Mouse (Mus musculus): ENCODE results near the gene Cep170. TPM values are rescaled to one million over a fixed set of nuclear protein-coding genes. Genes with fewer than 3 reads are reported as not detected.

Cep170 gene
- total RNA-seq, 4 experiments from 2014 or later, result 27.4 to 44.4 (median 37.9) TPM

DNA sequence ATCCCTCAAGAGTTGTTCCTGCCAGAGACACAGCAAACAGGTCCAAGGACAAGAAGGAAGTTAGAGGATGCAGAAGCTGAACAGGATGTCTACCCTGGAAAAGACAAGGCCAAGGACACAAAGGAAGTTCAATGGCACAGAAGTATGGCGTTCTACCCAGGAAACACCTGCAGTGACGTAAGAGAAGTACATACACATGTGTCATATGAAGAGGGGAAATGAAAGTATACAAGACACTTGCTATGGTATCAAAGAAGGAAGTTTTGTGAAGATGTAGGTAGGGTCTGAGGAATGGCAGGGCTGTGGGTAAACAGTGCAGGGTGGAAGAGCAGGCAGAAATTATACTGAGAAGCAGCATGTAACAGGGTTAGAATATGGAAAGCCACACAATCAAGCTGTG lies 81.0 kb downstream of the Cep170 start:
- DNase-seq, result no peak

DNA sequence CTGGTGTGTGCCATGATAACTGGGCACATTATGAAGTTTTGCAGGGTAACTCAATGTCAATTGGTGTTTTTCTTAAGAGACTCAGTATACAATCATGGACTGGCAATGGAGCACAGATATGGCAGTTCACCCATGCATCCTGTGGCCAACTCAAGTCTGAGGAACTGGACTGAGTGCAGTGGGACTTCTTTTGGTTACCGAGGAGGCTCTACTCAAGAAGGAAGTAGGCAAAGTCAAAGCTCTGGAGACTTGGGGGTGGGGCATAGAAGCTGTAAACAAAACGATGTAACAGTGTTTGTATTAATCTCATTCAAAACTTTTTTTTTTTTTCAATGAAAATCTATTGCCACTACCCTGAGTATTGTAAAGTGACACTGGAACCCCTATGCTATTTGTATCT lies 83.3 kb downstream of the Cep170 start:
- DNase-seq, result no peak

DNA sequence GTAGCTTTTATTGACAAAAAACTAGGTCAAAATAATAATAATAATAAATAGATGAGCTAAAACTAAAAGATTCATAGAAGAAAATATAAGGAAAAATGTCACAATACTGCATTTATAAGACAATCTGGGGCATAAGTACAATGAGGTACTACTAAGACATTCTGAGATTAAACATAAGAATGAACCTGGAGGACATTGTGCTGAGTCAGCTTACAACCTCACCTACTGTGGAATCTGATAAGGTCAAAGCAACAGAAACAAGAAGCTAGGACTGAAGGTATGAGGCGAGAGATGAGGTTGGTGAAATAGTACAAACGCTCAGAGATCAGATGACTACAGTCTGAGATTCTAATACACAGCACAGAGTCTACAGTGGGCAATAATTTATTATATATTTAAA lies 86.5 kb downstream of the Cep170 start:
- DNase-seq, result no peak

DNA sequence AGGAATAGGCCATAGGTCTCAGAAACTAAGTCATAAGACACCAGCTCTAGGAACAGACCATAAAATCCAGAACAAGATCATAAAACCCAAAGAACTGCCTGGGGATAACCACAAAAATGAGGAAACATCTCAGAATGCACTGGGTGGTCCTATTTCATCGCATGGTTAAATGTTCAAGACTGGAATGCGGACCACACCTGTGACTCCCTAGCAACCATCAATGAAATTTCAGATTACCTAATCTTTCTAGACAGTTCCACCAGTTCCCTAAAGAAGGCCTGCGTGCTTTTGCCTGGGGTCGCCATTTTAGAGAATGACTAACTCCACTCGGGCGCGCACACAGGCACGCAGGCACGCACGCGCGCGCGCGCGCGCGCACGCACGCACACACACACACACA lies 89.1 kb downstream of the Cep170 start:
- DNase-seq, result no peak

DNA sequence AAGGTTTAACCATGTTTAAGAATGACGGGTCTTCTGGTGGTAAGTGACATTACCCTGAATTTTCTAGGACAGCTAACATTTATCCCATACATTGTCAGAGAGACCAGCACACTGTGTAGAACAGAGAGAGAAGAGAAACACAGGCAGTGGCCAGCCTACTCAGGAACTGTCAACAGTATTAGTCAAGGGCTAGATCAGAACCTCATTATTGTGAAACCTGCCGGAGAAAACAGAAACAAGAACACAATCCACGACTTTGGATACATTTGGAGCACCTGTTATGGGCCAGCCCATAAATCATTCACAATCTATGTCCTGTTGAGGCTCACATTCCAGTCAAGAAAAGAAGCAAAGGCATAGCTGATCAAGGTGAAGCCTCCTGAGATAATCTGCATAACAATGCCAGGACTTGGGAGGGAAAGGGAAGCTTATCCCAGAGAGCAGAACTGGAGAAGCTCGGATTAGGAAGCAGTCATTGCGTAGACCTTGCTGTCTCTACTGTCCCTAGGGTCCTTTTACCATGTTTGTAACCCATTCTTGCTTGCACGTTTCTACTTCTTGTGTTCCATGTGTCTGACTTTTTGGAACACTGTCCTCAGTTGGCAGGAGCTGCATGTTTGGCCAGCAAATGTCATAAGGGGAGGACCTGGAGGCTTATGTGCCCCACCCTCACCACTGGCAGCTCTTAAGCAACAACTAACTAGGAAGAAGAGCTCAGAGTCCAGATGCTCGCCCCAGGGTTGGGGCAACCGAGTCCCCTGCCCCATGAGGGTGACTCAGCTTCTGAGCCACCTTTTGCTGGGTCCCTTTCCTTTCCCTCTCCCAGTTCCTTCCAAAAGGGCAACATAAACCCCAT lies 89.8 kb downstream of the Cep170 start:
- peak; percentile 5 for DNase-seq

DNA sequence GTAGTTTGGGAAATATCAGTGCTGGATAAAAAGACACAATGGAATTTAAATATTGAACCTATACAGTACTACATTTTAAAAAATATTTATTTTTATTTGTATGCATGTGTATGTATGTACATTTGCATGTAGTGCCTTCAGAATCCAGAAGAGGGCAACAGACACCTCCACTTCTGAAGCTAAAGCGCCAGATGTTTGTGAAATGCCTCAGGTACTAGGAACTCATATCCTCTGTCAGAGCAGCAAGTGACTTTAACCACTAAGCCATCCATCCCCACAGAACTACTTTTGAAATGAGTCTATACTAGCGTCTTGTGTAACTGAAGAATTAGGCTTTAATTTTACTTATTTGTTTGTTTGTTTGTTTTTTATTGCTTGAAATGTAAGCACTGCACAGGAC lies 101.4 kb downstream of the Cep170 start:
- DNase-seq, result peak; percentile 2

DNA sequence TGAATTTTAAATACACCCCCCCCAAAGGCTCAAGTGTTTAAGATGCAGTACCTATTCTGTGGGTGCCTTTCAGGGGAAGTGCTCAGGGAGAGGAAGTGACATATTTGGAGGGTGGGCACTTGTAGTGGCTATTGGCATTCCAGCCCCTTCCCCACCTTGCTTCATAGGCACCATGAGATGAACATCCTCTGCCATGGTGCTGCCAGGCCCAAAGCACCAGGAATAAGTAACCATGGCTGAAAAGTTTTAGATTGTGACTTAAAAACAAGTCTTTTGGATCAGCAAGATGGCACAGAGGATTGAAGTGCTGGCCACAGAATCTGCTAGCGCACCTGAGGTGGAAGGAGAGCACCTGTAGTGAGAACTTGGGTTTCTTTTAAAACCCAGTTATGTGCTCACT lies 113.6 kb downstream of the Cep170 start:
- DNase-seq, result no peak

DNA sequence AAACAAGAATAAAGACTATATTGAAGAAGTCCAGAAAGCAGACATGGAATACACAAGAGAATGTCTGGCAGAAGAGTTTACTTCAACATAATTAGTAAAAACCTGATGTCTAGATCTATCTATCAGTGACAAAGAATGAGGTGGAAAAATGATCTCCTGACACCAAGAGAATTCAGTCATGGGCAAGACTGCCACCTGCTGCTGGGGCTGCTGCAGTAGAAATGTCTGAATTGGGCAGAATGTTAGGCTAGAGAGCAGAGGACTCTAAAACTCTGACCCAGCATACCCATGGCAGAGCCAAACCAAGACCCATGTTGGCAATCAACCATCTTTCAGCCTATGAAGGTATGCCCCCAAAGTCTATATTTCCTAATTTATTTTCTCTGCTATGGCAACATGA lies 114.1 kb downstream of the Cep170 start:
- no peak for DNase-seq

DNA sequence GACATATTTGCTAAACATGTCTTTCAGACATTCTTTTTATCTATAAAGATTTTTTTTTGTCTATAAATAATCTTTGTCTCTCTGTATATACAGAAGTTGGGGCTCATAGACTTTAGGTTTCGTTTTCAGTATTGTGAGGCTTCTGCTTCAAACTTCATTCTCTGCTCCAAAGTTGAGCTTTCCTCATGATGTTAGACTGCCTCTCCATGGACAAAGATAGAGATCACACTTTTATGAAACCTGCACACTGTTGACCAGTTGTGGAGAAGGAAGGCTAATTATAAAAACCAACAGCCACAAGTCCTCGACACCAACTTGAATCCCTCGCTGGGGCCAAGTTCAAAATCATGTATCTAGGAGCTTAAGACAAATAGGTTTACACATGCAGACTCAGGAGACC lies 115.2 kb downstream of the Cep170 start:
- no peak for DNase-seq

DNA sequence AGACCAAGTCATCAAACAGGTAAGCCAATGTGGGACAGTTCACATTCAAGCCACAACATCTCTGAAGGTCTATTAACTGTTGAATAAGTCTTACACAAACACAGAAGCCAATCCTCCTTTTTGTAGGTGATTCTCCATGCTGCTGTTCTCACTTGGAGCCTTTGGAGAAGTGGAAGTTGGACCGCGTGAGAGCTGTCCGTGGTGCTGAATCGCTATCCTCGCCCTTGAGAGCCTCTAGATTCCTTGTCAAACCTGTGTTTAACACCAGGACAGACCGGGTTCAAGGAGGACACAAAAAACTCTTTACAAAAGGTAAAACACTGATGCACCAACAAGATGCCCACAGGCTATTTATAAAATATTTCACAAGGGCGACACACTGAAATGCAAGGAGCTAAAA lies 116.8 kb downstream of the Cep170 start:
- DNase-seq, result peak; percentile 12

DNA sequence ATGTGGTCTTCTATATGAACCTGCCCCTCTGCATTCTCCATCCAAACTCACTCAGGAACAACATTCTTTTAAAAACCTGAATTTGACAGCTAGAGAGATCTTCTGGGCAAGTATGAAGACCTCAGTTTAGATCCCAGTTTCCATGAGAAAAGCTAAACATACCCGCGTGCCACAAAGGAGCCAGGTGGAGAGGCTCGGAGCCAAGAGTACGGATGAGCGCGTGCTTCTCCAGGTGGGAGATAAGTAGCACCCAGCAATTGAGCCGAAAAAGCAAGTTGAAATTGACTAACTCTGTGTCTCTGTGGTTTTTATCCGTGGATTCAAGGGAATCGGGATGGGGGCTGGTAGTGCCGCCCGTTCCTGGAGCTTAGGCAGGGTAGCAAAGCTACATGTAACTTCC lies 122.8 kb downstream of the Cep170 start:
- no peak for DNase-seq

DNA sequence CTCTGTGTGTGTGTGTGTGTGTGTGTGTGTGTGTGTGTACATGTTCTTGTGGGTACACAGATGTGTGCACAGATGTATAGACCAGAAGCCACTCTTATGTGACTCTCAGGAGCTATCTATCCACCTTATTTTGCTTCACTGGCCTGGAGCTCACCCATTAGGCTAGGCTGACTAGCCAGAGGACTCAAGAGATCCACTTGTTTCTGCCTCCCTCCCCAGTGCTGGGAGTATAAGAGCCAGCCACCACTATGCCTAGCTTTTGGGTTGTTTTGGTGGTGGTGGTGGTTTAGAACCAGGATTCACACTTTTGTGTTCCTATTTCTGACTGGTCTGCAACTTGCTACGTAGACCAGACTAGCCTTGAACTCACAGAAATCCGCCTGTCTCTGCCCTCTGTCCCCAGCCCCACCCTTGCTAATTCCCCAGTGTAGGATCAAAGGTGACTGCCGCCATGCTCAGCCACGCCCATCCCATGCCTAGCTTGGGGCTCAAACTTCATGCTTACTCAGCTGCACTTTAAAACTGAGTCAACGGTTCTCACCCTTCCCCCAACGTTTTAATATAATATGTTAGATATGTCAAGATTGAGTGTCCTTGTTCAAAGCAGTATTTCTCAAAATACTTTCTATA lies 125.5 kb downstream of the Cep170 start:
- DNase-seq, result no peak

Small RNA genes lying within 50 kb of the gene (microRNA-seq; reads per million reads assigned to microRNA genes)
- 137 to 156 reads per million in 2 experiments for gene Mir350

Other genes with a start within 250 kb of the Cep170 start
- gene Sdccag8, start 593 bp upstream of the Cep170 start, total RNA-seq (2022), result 10 to 100 TPM in 3 of 4 experiments, 1 to 10 TPM in 1; 9.7 to 20.9 (median 12.7) TPM

All from adrenal gland, adult 8-10 months (tissue).